Mouse (Mus musculus): ENCODE results near the gene P3h2.

The P3h2 gene

GRCm38 (mm10) chr16:26105115-26105974 is at the start of gene P3h2:
Gene P3h2, minus strand, starts transcription at chr16:26105784.
- DNase-seq, result peak; percentile 47 to 63

- no peak for DNase-seq
These were observed 46.7 kb upstream of the P3h2 start for GRCm38 (mm10) chr16:26152258-26152657.

- DNase-seq, result no peak
These were observed 45.4 kb upstream of the P3h2 start for GRCm38 (mm10) chr16:26150943-26151342.

- DNase-seq, result no peak
These were observed 41.3 kb upstream of the P3h2 start for GRCm38 (mm10) chr16:26146853-26147252.

DNA sequence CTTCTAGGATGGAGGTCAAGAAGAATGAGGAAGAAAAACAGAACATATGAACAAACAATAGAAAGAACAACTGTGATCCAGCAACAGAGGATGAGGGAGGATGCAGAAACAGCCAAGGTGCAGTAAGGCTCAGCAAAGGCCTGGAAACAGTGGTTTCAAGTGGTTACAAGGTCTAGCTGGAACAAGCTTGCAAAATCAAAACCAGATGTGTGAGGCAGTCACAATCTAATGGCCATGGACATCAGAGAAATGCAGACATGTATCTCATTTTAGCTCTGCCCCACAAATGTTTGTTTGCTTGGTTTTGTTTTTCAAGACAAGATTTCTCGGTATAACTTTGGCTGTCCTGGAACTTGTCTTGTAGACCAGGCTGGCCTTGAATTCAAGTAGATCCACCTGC is 25.5 kb upstream of the P3h2 start:
- no peak for DNase-seq

DNA sequence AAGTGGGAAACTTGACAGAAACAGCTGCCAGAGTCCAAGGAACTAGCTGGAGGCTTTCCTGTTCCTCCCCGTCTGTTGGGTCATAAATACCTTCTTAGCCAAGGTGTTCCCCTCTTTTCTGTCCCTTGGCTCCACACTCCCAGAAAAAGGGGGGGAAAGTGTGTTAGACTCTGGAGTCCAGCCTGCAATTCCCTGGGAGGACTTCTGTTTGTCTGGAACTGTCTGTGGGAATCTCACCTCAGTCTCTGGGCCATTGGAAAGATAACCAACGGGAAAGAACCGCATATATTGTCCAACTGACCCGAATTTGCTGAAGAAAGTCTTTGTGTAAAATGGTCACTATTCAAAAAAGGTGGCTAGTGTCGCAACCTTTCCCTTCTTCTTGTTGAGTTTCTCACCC is 1.0 kb upstream of the P3h2 start:
- no peak for DNase-seq

GRCm38 (mm10) chr16:26106041-26106617 is 545 bp upstream of the P3h2 start:
- no peak for DNase-seq

GRCm38 (mm10) chr16:26104274-26104673 is 1.3 kb downstream of the P3h2 start:
- no peak for DNase-seq

DNA sequence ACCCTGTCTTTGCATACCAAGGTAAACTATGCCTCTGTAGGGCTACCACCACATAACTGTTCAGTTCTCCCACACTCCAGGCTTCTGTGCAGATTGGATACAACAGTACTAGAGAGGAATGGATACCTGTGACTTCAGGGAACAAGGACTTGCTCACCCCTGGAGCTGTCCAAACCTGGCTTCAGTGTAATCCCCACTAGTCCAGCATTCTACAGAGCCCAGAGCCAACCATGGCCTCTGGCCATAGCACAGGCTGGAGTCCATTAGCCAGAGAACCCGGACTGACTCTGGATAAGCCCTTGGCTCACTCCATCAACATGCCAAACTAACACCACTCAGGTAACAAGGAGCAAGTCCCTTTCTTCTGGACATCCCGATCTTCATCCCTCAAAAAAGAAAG is 2.7 kb downstream of the P3h2 start:
- DNase-seq, result no peak

GRCm38 (mm10) chr16:26100167-26100566 is 5.4 kb downstream of the P3h2 start:
- no peak for DNase-seq

GRCm38 (mm10) chr16:26095696-26096284 is 9.8 kb downstream of the P3h2 start:
- no peak for DNase-seq

DNA sequence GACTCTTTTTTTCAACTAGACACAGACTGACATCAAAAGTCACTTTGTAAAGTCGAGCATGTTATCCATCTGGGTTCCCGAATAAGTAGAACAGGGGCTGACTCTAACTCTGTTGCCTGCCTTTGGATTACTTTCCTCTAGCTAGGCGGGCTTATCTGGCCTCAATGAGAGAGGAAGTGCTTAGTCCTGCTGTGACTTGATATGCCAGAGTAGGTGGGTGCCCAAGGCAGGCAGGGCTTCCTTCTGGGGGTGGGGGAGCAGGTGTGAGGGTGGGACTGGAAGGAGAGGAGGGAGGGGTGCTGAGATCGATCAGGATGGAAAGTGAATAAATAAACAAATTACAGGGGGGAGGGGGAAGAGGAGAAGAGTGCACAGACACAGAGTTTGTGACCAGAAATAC is 11.7 kb downstream of the P3h2 start:
- no peak for DNase-seq

GRCm38 (mm10) chr16:26088976-26089375 is 16.6 kb downstream of the P3h2 start:
- DNase-seq, result no peak

- no peak for DNase-seq
These were observed 17.3 kb downstream of the P3h2 start for GRCm38 (mm10) chr16:26088240-26088639.

DNA sequence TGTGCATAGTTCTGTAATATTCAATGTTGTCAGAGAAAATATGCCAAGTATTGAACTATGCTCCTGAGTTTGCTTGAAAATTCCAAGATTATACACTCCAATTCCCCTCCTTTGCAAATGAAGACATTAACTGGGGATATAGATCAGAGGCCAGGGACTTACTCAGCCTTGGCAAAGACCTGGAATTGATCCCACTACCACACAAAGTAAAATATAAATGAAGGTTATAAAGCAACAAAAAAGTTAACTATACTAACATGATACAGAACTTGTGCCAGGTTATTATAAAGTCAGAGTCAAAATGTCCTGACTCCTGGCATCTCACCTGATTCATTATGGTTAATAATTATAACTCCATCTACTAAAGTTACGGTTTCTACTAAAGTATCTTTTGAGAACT is 18.6 kb downstream of the P3h2 start:
- DNase-seq, result no peak

DNA sequence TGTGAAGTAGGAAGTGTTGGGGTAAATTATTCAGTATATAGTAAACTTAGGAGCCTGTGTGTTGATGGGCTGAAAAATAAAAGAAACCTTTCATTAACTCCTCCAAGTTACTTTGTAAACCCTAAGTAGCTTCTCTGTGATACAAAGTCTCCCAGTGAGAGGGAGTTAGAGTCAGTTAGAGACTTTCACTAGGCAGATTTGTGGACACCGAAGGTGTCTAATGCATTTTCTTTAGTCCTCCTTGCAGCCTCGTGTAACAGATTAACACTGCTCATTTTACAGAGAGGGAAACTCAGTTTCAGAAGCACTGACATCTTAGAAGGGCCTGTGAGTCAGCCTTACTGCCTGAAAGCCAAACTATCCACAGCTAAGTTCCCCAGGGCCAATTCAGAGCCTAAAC is 20.4 kb downstream of the P3h2 start:
- no peak for DNase-seq

- DNase-seq, result no peak
These were observed 22.8 kb downstream of the P3h2 start for GRCm38 (mm10) chr16:26082831-26083230.

- no peak for DNase-seq
These were observed 23.2 kb downstream of the P3h2 start for GRCm38 (mm10) chr16:26082391-26082790.

DNA sequence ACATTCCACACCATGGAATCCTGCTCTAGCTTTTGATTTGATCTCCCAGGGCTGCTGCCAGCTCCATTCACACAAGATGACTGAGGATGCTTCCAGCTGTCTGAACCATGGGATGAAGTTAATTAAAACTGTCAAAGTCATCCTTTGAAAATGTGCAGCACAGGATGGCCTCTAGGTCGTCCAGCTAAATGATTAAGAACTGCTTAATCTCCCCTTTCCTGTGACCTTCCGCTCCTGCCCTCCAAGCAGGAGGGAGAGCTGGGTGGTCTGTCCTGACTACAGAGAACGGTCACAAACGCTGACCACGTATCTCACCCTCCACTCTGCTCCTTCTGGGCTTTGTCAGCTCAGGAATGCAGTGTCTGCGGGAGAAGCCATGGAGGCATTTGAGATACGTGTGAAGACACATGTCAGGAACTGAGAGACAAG is 26.6 kb downstream of the P3h2 start:
- DNase-seq, result no peak

DNA sequence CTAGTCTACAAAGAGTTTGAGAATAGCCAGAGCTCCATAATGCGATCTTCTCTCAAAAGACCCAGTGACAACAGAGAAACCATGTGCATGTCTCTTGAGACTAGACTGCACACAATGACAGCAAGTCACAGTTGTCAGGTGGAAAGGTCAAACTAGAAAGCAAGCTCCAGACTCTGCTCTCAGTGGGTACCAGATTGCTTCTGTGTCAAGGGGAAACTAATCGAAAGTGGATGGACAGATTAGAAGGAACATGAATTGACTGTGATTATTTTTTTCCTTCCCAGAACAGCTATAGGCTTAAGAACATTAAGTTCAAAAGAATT is 27.5 kb downstream of the P3h2 start:
- DNase-seq, result no peak

DNA sequence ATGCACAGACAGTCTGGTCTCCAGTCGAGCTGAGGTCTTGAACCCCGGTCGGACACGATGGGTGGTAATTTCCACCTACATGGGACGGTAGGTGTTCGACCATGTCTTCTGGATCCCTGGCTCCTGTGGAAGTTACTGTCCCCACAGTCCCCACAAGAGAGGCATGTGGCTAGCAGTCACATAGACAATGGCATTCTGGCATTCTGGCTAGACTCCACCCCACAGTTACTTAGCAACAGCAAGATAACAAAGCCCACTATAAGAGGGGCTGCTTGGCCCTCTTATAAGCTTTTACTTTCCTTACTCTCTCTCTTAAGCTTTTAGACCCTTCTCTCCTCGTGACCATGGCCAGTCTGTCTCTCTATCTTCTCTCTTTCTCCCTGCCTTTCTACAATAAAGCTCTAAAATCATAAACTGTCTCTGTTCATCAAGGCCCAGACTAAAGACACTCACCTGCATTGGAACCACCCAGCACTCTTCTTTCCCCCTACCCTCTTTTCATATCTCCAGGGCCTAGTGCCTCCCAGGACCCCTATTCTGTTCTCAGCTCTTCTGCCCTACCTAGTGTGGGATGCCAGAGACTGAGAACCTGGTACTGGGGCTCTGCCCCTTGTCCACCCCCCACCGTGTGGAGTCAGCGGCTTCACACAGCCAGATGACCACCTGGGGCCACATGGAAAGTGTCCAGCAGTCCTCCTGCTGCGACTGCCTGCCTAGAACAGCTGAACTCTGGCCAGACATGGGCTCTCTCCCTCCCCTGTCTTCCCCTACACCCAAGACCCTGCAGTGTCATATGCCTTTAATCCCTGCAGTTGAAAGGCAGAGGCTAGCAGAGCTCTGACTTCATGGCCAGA is 28.1 kb downstream of the P3h2 start:
- peak in 1 of 2 experiments; percentile 4 for DNase-seq

DNA sequence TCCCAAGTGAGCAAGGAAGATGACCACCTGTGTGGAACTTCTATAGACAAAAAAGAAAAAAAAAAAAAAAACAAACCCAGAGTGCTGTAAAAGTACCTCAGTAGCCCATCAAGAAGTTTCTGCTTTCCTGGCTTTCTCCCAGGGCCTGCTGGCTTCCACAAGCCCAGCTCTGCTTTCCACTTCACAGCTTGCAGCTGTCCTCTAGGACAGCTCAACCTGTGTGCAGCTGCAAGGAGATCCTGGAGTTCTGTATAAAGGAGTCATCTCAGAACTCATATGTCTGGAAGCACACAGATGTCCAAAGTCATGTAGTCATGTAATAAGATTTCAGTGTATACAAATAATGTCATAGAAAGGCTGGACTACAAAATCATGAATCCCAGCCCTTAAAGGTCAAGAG is 30.5 kb downstream of the P3h2 start:
- DNase-seq, result no peak

- no peak for DNase-seq
These were observed 35.2 kb downstream of the P3h2 start for GRCm38 (mm10) chr16:26070376-26070775.

All from cerebellum, postnatal 25 days (tissue).